Mouse (Mus musculus): ENCODE data around the gene Scn1b.
A peak's percentile ranks its signal among the peaks of the same experiment; 100 is the strongest.

Scn1b gene

DNA sequence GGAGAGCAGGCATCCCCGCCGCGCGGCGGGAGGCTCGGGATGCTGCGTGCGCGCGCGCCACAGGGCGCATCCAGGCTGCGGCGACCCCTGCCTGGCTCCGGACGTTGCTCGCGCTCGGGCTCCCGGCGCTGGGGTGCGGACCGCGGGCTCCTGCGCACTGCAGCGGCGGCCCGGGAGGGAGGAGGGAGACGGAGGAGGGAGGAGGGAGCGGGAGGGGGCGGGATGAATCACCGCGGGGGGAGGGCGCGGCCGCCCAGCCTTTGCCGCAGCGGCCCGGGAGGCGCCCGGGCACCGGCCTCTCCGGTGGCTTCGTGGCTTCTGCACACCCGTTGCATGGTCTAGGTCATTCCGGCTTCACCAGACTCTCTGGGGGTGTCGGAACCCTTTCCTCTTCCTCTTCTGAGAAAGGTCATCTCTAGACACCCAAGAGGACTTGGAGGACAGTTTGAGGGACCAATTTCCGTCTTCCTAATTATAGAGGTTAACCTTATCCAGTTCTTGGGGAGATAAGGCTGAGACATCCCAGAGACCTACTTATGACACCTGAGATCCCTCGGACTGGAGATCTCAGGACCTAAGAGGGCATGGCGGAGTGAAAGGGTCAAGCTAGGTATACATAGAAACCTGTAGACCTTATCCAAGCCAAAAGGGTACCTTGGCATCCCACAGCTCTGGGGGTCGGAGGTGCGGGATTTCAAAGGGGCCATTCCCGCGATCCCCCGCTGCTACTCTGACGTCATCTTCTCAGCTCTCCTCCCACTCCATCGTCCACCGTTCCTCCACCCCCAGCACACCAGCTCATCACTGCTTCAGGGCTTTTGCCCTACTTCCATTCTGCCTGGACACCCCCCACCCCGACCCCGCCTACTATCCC, at the start of gene Scn1b:
TSS of gene Scn1b (minus strand) at position 153 of the 874 bp plus-strand sequence.
- peak; percentile 34 for DNase-seq (ENCODE audit: low read depth)

DNA sequence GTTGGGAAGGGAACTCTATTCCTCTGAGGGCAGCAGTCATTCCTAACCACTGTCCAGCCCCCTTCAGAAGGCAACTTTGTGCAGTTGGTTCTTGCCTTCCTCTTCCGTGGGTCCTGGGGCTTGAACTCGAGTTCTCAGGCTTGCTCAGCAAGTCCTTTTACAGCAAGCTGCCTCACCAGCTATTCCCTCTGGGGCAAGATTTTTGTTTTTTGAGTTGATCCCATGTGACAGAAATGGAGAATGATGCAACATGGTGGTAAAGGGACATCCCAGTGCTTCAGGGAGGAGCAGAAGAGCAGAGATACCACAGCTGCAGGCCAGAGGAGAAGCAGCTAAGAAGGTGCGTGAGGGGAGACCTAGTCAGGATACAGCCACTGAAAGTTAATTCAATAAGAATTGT, 48.3 kb upstream of the Scn1b start:
- DNase-seq (ENCODE audit: low read depth), result no peak

DNA sequence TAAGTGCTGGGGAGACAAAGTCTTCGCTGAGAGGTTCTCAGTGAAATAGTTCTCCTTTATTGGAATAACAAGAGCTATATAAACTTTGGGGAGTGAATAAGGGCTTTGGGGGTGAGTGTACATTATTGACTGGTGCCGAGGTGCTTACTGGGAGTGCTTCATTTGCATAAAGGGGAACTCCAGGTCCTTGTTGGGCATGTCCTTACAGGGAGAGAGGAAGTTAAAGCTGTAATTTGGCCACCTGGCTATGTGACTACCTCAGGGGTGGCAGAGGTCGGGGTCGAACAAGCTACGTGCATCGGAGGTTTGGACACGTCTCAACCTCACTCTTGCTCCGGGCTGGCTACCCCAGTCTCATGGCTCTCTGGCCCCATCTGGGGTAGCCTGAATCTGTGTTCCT, 47.7 kb upstream of the Scn1b start:
- DNase-seq (ENCODE audit: low read depth), result no peak

DNA sequence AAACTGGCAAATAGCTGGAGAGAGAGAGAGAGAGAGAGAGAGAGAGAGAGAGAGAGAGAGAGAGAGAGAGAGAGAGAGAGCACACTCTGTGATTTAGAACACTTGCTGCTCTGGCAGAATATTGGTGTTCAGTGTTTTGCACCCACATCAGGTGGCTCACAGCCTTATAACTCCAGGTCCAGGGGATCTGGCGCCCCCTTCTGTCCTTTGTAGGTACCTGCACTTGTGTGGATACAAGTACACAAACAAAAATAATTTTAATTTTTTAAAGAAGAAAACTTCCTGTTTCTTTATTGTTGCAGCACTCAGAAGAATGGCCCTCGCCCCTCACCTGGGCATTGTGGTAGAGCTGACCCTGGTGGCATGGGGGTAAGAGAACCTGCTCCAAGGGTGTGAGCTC, 45.4 kb upstream of the Scn1b start:
- DNase-seq (ENCODE audit: low read depth), result no peak

DNA sequence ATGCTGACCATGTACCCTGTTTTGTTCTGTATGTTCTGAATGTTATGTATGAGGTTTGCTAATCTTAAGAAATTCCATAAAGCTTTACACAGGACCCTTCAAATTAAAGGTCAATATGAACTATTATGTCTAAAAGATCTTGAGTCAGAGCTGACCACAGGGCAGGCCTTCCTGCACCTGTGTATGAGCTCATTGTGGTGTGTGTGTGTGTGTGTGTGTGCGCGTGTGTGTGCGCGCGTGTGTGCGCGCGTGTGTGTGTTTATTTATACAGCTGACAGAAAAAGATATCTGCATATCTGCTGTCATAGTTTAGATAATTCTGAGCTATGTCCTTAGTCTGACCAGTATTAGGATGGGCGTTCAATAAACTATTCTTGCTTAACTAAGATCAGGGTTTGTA, 43.7 kb upstream of the Scn1b start:
- no peak for DNase-seq (ENCODE audit: low read depth)

DNA sequence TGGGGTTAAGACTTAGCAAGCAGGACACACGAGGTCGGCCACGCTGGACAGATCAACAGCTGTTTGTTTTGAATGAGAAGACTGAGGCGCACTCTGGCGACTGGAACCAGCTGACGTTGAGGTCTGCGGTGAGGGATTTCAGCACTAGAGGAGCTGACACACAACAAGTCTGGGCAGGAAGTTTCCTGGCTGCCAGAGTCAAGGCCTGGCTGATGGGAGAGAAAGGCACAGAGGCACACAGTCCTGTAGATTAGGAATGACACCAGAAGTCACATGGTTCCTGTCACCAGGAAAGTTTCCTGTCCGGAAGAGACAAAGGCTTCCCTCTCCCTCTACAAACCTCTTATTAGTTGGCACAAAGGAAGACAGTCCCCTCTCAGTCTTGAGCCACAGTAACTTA, 41.6 kb upstream of the Scn1b start:
- DNase-seq (ENCODE audit: low read depth), result peak; percentile 33

DNA sequence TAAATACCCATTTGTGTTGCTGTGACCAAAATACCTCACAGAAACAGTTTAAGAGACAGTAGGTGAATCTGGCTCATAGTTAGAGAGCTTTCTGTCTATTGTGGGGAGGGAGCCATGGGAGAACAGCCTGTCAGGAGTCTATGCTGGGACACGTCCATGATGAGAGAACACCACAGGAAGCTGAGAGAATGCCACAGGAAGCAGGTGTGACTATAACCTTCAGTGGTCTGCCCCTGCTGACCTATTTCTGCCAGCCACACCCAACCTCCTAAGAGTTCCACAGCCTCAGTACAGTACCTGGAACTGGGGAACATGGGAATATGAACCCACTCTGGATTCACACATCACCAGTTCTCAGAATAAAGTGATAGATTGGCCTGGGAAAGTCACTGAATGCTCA, 37.9 kb upstream of the Scn1b start:
- DNase-seq (ENCODE audit: low read depth), result no peak

DNA sequence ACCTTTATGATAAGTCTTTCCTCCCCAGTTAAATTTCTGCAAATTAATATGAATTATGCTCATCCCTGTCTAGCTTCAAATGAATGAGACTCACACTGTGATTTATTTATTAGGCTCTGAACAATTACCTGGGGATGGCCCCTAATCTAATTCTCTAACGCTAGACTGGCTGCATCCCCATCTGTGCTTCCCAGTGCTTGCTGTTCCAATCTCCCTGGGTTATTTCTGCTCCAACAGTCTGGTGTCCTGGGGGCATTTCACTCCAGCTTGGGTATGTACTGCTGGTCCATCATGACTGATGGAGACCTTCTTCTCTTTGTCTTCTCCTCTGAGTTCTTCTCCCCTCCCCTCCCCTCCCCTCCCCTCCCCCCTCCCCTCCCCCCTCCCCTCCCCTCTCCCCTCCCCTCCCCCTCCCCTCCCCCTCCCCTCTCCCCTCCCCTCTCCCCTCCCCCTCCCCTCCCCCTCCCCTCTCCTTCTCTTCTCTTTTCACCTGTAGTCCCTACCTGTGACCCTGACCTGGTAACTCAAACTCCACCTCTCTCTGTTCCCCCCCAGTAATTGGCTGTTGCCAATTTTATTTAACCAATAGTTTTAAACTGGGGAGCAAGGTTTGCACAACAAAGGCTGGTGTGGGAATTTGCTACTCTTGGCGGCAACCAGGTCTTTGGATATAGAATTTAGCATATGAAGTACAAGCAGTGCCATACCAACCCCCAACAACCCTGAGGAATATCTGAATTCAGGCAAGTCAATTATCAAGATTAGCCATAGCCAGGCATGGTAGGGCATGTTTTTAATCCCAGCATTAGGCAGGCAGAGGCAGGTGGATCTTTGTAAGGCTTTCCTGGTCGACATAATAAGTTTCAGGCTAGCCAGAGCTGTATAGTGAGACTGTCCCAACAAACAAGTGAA, 37.1 kb upstream of the Scn1b start:
- DNase-seq (ENCODE audit: low read depth), result no peak

DNA sequence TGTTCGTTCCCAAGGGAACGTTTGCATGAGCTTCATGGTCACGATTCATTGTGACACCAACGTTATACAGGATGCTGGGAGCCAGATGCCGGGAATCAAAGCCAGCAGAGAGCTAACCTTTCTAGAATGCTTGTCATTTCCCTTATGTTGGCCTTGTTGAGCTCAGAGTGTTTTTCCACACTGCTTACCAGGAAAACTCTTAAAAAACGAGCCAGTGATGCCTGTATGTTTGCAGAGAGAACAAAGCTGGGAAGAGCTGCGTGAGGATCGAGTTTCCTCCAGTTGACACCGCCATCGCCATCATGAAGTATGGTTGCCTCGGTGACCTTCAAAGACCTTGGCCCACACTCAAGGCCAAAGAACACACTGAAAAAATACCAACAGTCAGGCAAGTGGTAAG, 35.5 kb upstream of the Scn1b start:
- no peak for DNase-seq (ENCODE audit: low read depth)

DNA sequence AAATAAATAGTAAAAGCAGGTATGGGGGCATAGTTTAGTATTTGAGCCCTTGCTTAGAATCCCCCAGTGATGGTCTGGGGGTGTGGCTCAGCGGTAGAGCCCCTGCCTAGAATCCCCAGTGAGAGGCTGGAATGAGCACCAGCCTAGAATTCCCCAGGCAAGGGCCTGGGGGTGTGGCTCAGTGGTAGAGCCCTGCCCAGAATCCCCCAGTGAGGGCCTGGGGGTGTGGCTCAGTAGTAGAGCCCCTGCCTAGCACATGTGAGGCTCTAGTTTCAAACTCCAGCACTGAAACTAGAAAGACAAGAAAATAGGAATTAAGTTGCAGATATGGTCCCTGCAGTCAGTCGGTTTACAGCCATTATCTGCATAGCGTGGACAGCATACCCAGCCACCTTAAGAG, 35.0 kb upstream of the Scn1b start:
- DNase-seq (ENCODE audit: low read depth), result no peak

DNA sequence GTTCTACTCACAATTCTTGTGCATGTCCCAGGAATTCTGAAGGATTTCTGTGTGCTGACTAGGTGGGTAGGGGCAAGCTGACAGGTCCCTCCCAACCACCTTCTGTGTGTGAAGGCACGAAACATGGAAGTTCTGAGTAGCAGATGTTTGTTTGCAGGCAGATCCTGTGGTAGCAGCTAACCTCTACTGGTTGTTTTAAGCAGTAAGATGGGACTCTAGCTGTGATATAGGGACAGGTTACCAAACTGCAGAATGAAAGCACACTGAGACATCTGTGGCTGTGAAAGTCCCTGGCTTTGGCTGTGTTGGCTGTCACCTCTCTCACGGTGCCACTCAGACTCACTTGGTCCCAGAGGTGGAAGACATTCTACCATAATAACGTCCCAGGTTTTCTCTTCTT, 34.4 kb upstream of the Scn1b start:
- DNase-seq (ENCODE audit: low read depth), result no peak

DNA sequence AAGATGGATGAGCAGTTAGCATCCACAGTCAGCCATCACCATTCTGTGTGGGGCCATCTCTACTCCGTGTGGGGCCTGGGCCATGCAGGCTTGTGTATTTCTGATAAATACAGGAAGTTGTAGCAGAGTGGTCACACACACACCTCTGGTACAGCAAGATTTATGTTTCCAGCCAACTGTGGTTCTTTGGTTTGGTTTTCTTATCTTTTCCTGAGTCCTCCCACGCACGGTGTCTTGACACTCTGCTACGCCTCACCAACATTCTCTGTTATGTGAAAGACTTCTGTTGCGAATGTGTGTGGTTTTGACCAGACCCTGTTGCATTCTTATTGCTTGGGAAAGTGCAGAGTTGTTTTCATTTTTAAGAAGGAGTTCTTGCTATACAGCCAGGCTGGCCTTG, 34.0 kb upstream of the Scn1b start:
- DNase-seq (ENCODE audit: low read depth), result peak; percentile 28

DNA sequence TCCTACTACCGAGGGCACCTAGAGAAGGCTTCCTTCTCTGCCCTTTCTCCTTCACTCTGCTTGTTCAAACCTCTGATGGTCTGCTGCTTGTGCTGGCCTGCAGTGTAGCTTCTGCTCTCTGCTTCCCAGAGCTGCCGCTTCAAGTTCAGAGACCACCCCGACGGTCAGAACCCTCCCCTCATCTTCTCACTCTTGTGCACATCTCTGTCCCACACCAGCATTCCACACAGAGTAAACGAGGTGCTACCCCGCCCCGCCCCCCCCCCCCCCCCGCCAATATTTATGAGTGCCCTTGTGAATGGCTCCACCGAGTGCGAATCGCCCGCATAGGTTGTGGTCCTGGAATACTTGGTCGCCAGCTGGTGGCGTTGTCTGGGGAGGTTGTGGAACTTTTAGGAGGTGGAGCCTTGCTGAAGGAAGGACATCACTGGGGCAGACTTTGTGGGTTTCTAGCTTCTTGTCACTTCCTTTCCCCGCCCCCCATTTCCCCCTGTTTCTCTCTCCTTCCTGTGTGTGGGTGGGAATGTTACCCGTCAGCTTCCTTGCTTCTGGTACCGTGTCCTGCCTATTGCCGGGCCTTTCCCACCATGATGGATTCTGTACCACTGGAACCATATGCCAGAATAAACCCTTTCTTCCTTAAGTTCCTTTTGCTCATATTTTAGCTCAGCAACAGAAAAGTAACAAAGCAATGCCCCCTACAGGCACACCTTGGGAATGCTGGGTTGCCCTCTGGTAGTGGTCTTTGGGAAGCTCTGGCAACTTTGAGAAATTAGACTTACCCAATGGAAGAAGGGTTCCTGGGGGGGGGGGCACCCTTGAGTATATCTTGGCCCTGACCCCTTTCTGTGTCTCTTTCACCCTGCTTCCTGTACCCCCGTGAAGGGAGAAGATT, 29.5 kb upstream of the Scn1b start:
- DNase-seq (ENCODE audit: low read depth), result no peak

DNA sequence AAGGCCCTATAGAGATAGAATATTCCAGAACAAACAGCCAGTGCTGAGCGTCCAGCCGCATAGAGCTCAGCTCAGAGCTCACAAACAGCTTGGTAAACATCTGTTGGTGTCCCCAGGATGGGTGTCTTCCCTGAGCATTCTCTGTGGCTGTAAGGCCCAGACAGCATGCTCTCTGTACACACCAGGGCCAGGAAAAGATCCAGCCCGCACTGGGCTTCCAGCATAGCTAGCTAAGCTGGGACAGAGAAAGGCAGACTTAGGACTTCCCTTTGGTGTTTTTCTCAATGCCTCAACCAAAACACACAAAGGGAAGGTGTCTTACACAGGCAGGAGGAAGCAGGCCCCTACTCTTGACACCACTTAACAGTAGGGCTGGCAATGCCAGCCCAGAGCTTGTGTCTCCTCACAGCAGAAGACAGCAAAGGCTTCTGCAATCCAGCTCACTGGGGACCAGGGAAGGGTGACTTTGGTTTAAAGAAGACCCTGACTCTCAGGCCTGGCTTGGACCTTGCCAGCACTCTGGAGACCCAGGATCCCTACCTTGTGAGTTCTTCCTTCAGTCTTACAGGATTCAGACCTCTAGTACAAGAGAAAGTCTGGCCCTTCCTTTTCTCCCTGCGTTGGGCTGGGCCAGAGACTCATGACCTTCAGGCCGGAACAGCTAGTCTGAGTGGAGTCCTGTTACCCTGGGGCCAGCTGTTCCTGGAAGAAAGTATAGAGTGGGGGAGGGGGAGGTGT, 28.7 kb upstream of the Scn1b start, which contains the start of gene Gramd1a:
TSS of gene Gramd1a (minus strand) at position 601 of the 738 bp plus-strand sequence.
- DNase-seq (ENCODE audit: low read depth), result no peak

DNA sequence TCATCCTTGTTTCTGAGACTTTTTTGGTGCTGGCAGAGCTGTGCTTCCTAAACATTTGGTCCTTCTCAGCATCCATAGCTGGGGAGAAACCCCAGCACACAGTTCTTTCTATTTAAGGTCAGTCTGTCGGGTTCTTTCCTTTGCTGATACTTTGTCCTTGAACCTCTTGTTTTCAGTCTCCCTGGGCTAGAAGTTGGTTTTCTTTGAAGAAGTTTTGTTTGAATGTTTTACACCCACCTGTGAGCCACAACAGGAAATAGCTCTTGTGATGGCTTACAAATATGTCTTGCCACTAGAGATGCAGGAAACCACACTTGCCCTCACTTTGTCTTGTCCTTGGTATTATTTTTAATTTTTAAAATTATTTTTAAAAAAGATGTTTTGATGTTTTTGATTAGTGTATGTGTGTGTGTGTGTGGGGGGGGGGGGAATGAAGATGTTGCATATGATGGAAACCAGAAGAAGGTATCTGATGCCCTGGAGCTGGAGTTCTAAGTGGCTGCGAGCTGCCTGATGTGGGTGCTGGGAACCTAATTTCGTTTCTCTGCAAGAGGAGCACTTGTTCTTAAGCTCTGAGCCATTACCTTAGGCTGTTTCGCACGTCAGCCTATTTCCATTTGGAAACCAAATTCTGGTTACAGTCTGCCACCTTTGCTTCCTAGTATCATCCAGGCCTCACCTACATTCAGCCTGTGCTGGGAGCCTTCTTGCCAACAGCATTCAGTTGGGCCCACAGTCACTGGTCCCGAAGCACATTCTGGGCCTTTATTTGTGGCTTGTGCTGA, 26.9 kb upstream of the Scn1b start:
- DNase-seq (ENCODE audit: low read depth), result no peak

DNA sequence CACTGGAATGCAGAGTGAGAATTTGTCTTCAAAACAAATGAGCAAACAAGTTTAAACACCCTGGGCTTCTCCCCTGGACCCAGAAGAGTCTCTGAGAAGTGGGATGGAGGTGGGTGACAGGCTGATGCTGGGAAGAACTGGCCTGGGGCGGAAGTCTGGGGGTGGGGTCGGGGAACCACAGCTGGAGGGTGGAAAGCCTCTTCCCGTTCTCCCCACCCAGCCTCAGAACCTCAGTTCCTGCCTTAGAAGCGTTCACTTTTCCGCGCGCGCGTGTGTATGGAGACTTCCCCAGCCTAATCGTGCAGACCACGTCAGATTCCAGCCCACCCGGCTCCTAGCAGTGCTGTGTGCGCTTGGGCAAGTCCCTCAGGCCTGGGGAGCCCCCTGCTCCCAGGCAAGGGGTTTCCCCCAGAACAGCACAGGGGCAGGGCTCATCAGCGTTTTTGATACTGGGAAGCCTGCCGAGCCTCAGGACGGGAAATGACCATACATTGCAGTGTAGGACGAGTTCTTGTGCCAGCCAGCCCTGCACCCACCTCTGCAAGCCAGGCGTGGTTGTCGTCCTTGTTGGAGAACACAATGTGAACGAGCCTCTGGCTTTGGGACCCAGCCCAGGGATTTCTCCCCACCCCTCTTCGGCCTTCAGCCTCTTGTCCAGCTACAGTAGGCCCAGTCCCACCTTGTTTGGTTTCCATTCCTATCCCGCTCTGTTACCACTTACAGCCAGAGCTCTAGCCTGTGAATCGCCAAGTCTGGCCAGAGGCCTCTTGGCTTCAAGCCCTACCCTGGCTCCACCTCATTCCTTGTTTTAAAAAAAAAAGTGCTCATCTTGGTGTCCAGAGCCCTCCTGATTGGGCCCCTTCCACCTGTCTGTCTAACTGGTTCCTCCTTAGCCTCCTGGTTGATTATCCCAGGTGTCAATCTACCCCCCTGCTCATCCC, 24.8 kb upstream of the Scn1b start:
- DNase-seq (ENCODE audit: low read depth), result peak; percentile 52

DNA sequence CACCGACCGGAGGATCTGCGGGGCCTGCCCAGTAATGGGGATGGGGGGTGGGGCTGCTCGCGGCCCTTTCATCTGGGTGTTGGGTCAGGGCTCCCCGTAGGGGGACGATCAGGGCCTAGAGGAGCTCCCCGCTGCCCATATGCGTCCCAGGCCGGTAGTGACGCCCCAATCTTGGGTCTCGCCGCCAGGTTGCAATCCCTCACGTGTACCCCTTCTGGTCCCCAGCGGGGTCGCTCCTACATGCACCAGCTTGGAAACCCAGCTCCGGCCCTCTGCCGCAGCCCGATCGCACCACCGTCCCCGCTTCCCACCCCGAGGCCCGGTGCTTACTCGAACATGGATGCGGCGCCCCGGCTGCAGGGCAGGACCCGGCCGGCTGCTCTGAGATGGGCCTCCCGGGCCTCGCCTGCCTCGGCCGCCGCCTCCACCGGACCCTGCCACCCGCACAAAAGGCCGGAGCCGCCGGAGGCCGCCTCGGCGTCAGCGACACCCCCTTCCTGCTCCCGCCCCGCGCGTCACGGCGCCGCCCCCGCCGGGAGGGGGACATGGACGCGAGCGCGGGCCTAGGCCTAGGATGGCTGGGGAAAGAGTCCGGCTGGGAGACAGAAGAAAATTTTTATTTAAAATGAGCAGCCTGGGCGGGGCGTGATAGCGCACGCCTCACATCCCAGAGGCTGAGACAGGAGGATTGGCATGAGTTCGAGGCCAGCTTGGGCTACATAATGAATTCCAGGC, 23.9 kb upstream of the Scn1b start:
- DNase-seq (ENCODE audit: low read depth), result peak; percentile 67

DNA sequence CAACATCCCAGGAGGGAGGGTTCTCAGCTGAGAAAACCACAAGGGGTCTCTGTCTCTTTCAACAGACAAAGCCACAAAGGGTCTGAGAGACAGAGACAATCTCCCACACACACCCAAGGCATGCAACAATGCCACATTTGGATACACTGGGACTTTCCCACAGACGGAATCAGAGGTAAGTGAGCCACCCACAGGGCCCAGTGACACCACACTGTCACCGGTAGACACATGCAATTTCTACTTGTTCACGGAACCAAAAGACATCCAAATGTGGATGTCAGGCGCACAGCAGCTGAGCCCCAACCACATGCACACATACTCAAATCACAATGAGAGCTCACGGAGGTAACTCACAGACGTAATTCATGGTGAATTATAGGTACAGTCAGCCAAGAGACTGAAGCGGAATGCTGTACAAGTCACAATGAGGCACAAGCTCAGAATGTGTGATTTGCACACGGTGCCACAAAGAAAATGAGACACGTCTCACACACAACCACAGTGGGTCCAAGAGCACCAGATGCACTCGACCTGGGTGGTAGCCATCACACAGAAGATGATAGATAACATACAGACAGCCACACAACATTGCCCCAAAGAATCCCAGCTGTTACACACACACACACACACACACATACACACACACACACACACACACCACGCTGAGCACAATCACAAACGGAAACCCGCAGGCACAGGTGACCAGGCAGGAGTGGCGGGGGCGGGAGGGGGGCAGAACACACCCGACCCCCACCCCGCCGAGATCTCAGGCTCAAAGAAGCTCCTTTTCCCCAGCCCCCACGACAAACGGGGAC, 23.2 kb upstream of the Scn1b start:
- DNase-seq (ENCODE audit: low read depth), result no peak
